Mouse (Mus musculus): ENCODE measurements around the gene Ell3. TPM values are rescaled to one million over a fixed set of nuclear protein-coding genes. Genes with fewer than 3 reads are reported as not detected.
"Not testable (repeated sequence)": the region's sequence is repeated elsewhere in the genome, so short reads cannot be mapped to it uniquely, and the experiment has no call there.

The Ell3 gene
- polyA plus RNA-seq (2015; fragmentation: Nextera tagmentation; extraction: Ambion mirVana) = 2.2 and 2.4 TPM in 2 replicates

DNA sequence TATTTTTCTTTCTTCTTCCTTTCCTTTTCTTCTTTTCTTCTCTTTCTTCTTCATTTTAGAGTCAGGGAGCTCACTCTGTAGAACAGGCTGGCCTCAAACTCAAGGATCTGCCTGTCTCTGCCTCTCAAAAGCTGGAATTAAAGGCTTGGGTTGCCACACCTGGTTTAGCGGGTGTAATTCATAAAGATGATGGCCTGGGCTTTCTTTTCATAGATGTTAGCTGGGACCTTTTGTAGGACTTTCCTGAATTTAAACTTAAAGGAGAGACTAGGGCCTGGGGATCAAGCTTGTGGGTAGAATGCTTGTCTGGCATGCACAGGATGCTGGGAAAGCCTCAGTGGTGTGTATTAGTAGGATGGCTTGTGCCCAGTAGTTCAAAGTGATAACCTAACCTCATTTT is at the start of gene Ell3:
TSS of gene Ell3 (minus strand) at position 101 of the 400 bp plus-strand sequence.
- Histone ChIP-seq H3K4me1 (replicated peaks) (peaks cover 22% of the 10 kb centered on the region), H3K27me3 (peaks cover 35% of the 10 kb centered on the region), H3K4me3 (replicated peaks) (no peak within 1 kb of the TSS), H3K9me3 (no peaks in the 10 kb centered on the region), H3K9ac (replicated peaks) (no peak within 1 kb of the TSS), H3K4me2 (replicated peaks) (peak within 1 kb of the TSS; percentile 57), H3K36me3 (peaks cover 9% of the 10 kb centered on the region), H3K27ac (no peak within 1 kb of the TSS)
- ATAC-seq = no peak
- 83% methylated on average over 1 of the region's 1 CpGs for WGBS

DNA sequence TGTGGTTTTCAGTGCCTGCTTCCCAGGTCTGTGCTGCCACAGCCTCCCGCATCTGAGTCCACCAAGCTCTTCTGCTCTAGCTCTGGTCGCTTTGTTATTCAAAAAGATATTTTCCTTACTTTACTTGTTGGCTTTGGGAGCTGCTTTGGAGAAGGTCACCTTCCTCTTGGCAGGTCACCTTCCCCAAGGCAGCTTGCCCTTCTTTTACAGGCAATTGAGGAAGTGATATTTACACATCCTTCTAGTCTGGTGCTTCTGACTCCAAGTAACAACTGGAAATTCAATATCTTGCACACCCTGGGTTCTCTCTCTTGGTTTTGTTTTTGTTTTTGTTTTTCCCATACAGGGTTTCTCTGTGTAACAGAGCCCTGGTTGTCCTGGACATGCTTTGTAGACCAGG is 40.3 kb upstream of the Ell3 start:
- not testable (repeated sequence) for H3K9me3 ChIP-seq; H3K27me3 ChIP-seq; H3K36me3 ChIP-seq; H3K4me2 ChIP-seq (replicated peaks); H3K4me3 ChIP-seq (replicated peaks); H3K4me1 ChIP-seq (replicated peaks); ATAC-seq; H3K9ac ChIP-seq (replicated peaks); H3K27ac ChIP-seq
- 90% methylated on average over 2 of the region's 2 CpGs for WGBS

DNA sequence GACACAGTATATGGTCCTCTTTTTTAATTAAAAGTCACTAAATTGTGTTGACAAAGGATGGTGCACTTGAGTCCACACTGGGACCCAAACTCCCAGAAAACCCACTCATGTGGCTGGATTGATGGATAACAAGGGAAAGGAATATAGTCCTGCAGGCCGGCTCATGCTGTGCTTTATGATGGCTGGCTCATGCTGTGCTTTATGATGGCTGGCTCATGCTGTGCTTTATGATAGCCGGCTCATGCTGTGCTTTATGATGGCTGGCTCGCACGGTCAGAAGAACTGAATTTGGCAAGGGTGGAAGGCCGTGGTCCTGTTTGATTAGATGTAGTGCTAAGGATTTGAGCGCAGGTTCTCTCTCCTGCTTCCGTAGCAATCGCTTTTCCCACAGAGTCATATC is 39.5 kb upstream of the Ell3 start:
- Histone ChIP-seq H3K4me3 (replicated peaks) (no peak overlapping the region), H3K9ac (replicated peaks) (no peak overlapping the region; the same call in 1 of the 2 replicates), H3K36me3 (no peaks in the 10 kb centered on the region), H3K9me3 (no peaks in the 10 kb centered on the region), H3K4me2 (replicated peaks) (no peak overlapping the region), H3K27me3 (no peaks in the 10 kb centered on the region), H3K27ac (peak overlapping the region; percentile 35), H3K4me1 (replicated peaks) (peaks cover 5% of the 10 kb centered on the region; the same call in 1 of the 2 replicates)
- WGBS = 44% methylated on average over 8 of the region's 8 CpGs
- peak; percentile 40; the same call in 1 of the 2 replicates for ATAC-seq

DNA sequence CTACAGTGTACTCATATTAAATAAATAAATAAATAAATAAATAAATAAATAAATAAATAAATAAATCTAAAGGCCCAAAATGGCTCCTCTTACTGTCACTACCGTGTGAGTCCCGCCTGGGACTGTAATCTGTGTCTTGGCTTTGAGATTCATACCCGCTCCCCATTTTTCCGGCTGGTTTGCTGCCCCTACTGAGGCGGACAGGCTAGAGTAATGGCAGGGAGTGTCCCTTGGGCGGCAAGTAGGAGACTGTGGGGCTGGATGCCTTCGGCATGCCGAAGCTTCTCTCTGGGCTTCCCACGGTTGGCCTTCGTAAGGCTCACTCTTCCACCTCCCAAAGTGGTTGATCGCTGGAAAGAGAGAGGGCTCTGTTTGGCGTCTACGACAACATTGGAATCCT is 36.8 kb upstream of the Ell3 start:
- H3K9ac ChIP-seq (replicated peaks); ATAC-seq; H3K27ac ChIP-seq; H3K4me3 ChIP-seq (replicated peaks); H3K4me1 ChIP-seq (replicated peaks); H3K9me3 ChIP-seq; H3K36me3 ChIP-seq; H3K4me2 ChIP-seq (replicated peaks); H3K27me3 ChIP-seq: not testable (repeated sequence)
- 88% methylated on average over 13 of the region's 13 CpGs for WGBS

DNA sequence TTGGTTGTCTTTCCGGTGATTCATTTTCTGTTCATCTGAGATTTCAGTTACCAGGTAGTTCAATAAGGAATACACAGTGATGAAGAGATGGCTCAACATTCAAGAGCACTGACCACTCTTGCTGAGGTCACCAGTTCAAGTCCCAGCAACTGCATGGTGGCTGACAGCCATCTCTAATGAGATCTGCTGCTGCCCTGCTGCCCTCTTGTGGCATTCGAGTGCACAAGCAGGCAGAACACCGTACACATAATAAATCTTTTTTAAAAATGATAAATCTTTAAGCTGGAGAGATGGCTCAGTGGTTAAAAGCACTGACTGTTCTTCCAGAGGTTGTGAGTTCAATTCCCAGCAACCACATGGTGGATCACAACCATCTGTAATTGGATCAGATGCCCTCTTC is 36.4 kb upstream of the Ell3 start:
- Histone ChIP-seq H3K4me1 (replicated peaks) (peaks cover 5% of the 10 kb centered on the region; the same call in 1 of the 2 replicates), H3K4me2 (replicated peaks) (no peak overlapping the region), H3K9me3 (no peaks in the 10 kb centered on the region), H3K4me3 (replicated peaks) (no peak overlapping the region), H3K27ac (no peak overlapping the region), H3K36me3 (no peaks in the 10 kb centered on the region), H3K27me3 (no peaks in the 10 kb centered on the region), H3K9ac (replicated peaks) (no peak overlapping the region)
- 62% methylated on average over 3 of the region's 3 CpGs for WGBS
- ATAC-seq = no peak

DNA sequence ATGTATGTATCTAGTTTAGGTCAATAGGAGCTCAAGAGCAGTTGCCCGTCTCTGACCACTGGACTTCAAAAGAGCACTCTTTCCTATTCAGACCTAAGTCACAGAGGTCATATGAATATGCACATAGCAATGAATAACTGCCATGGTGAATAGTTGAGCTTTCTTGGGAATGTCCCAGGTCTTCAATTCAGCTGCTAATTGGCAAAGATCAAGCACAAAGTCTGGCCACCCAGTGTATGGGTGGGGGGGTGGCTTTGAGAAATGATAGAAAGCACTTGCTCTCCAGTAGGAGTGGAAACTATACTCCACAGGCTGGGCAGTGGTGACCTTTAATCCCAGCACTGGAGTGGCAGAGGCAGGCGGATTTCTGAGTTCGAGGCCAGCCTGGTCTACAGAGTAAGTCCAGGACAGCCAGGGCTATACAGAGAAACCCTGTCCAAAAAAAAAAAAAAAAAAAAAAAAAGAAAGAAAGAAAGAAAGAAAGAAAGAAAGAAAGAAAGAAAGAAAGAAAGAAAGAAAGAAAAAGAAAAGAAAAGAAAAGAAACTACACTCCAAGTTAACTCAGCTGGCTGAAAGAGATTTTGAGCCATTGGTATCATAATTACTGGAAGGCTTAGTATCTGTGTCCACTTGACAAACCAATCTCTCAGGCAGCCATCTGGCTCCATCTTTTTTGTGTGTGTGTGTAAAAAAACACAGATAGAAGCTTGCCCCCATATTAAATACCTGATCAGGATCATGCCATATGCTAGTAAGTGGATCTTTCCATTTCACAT is 33.6 kb upstream of the Ell3 start:
- H3K4me3 ChIP-seq (replicated peaks) = no peak overlapping the region
- no peak overlapping the region for H3K9ac ChIP-seq (replicated peaks)
- H3K36me3 ChIP-seq = no peaks in the 10 kb centered on the region
- no peak overlapping the region for H3K27ac ChIP-seq
- 0 out of 2 replicates have a peak, but pooled peaks cover 4% of the 10 kb centered on the region for H3K4me1 ChIP-seq (replicated peaks)
- no peaks in the 10 kb centered on the region for H3K27me3 ChIP-seq
- H3K4me2 ChIP-seq (replicated peaks) = no peak overlapping the region
- 79% methylated on average over 3 of the region's 3 CpGs for WGBS
- H3K9me3 ChIP-seq = no peaks in the 10 kb centered on the region
- no peak for ATAC-seq

DNA sequence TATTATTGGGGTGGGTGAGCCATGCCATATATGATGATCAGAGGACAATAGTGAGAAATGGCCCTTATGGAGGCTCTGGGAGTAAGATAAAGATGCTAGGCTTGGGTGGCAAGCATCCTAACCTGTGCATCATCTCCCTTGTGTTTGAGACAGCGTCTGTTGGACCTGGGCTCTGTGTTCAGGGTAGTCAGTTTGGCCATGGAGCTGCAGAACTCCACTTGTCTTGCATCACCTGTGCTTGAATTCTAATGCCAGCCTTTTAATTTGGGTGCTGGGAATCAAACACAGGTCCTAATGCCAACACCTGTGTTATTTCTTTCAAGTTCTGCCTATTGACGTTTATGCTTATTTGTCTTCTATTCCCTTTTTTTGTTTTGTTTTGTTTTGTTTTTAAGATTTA is 31.2 kb upstream of the Ell3 start:
- H3K9me3 ChIP-seq; H3K4me3 ChIP-seq (replicated peaks); H3K9ac ChIP-seq (replicated peaks); H3K4me1 ChIP-seq (replicated peaks); H3K27ac ChIP-seq; ATAC-seq; H3K4me2 ChIP-seq (replicated peaks); H3K27me3 ChIP-seq; H3K36me3 ChIP-seq: not testable (repeated sequence)
- WGBS = 95% methylated on average over 2 of the region's 2 CpGs

DNA sequence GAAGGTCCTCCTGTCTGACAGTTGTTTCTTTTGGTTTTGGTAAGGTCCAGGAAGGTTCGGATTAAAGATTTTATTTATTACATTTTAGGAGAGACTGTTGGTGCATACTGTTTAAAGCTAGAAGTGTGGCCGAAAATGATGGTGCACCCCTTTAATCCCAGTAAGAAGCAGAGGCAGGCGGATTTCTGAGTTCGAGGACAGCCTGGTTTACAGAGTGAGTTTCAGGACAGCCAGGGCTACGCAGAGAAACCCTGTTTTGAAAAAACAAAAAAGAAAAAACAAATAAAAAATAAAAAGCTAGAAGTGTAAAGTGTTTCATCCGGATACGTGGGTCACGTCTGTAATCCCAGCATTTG is 30.1 kb upstream of the Ell3 start:
- Histone ChIP-seq H3K9me3 (no peaks in the 10 kb centered on the region), H3K27me3 (no peaks in the 10 kb centered on the region), H3K27ac (peak overlapping the region; percentile 62), H3K4me3 (replicated peaks) (peak overlapping the region; percentile 62), H3K9ac (replicated peaks) (peak overlapping the region; percentile 76; the same call in 1 of the 2 replicates), H3K4me2 (replicated peaks) (peak overlapping the region; percentile 82), H3K36me3 (peaks cover 10% of the 10 kb centered on the region; the same call in 1 of the 2 replicates), H3K4me1 (replicated peaks) (peaks cover 4% of the 10 kb centered on the region; the same call in 1 of the 2 replicates)
- 34% methylated on average over 8 of the region's 8 CpGs for WGBS
- ATAC-seq = no peak; the same call in 1 of the 2 replicates

DNA sequence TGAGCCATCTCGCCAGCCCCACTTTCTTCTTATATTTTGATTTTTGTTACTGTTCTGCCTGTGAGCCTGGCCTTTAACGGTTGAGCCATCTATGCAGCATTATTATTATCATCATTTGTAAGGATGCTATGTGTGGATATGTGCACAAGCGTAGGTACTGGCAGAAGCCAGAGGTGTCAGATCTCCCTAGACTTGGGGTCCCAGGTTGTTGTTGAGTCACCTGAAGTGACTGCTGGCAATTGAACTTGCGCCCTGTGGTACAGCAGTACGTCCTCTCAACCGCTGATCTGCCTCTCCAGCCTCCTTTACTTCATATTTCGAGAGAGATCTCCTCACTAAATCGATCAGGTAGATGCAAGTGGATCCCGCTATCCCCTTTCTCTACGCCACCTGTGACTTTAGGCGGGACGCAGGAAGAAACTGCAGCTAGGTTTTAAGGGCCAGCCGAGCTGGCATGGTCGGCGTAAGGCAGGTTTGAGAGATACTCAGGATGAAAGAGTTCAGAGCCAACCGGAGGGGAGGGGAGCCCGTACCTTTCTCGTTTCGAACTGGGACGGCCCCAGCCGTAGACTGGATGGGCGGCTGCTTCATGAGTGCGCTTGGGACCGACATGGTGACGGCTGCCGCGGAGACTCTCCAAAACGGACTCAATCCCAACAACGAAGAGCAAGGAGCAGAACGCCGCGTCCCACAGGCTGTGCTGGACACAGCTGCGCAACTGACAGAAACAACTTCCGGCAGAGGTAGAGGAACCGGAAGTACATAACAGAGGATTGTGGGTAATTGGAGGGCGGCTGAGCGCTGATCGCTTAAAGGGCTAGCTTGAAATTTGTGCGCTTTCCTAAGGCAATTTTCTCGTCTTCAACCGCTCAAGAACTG is 29.5 kb upstream of the Ell3 start, which contains the start of gene Mfap1b:
TSS of gene Mfap1b (minus strand) at position 767 of the 879 bp plus-strand sequence.
- Histone ChIP-seq H3K27ac (peak within 1 kb of the TSS; percentile 62), H3K9ac (replicated peaks) (peak within 1 kb of the TSS; percentile 76), H3K36me3 (peaks cover 10% of the 10 kb centered on the region; the same call in 1 of the 2 replicates), H3K4me3 (replicated peaks) (peak within 1 kb of the TSS; percentile 62), H3K4me2 (replicated peaks) (peak within 1 kb of the TSS; percentile 82)
- not testable (repeated sequence) for H3K4me1 ChIP-seq (replicated peaks); H3K27me3 ChIP-seq; H3K9me3 ChIP-seq
- ATAC-seq = peak; percentile 97
- 5% methylated on average over 41 of the region's 41 CpGs for WGBS

DNA sequence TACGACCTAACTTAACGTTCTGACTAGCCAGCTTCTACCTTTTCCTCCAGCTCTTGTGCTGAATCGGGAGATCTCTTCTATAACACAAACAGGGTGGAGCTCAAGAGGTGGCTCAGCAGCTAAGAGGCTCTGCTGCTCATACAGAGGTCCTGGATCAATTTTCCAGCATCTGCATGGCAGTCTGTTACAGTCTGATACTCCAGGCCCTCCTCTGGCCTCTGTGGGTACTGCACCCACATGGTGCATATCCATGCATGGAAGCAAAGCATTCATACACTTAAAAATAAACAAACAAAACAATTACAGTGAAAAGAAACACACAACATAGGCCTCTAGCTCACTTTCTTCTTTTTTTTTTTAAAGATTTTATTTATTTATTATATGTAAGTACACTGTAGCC is 28.7 kb upstream of the Ell3 start:
- not testable (repeated sequence) for H3K4me3 ChIP-seq (replicated peaks)

DNA sequence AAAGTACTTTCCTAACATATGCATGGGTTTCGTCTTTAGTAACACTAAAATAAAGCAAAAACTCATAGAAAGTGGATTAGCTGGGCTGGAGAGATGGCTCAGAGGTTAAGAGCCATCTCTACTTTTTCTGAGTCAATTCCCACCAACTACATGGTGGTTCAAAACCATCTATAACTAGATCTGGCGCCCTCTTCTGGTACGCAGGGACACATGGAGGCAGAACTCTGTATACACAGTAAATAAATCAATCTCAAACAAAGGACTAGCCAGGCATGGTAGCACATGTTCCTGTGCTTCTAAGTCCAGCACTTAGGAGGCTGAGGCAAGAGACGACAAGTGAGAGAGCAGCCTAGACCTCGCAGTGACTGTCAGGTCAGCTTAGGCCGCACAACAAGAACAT is 24.9 kb upstream of the Ell3 start:
- not testable (repeated sequence) for H3K27me3 ChIP-seq; H3K9me3 ChIP-seq; H3K4me1 ChIP-seq (replicated peaks); H3K9ac ChIP-seq (replicated peaks); ATAC-seq; H3K27ac ChIP-seq; H3K4me2 ChIP-seq (replicated peaks); H3K4me3 ChIP-seq (replicated peaks)
- H3K36me3 ChIP-seq = peaks cover 10% of the 10 kb centered on the region; the same call in 1 of the 2 replicates
- WGBS = 93% methylated on average over 2 of the region's 6 CpGs

More for the DNA sequence above, 28.7 kb upstream of the Ell3 start:
- H3K9me3 ChIP-seq; H3K4me1 ChIP-seq (replicated peaks); ATAC-seq; H3K27me3 ChIP-seq; H3K27ac ChIP-seq; H3K9ac ChIP-seq (replicated peaks): not testable (repeated sequence)
- 96% methylated on average over 3 of the region's 3 CpGs for WGBS
- peak overlapping the region; percentile 82; the same call in 1 of the 2 replicates for H3K4me2 ChIP-seq (replicated peaks)
- H3K36me3 ChIP-seq = peaks cover 10% of the 10 kb centered on the region; the same call in 1 of the 2 replicates

DNA sequence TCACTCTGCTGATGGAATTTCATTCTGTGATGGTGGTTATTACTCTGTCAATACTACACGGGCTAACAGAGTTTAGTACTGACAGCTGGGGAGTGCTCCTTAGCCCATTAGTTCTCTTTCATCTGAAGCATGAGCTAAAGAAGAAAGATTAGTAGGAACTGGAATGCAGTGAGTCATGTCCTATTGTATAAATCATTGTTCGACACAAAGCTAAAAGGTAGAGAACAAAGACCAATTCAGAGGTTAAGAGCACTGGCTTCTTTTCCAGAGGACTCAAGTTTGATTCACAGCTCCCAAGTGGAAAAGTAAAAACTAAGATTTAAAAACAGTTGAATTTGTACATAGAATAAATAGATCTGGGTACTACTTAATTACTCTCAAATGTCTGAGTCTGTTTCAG is 16.0 kb upstream of the Ell3 start:
- no peak for ATAC-seq
- no peak overlapping the region for H3K4me3 ChIP-seq (replicated peaks)
- 63% methylated on average over 2 of the region's 2 CpGs for WGBS
- H3K27me3 ChIP-seq = no peaks in the 10 kb centered on the region
- no peaks in the 10 kb centered on the region for H3K9me3 ChIP-seq
- H3K4me1 ChIP-seq (replicated peaks) = peaks cover 17% of the 10 kb centered on the region
- H3K4me2 ChIP-seq (replicated peaks) = no peak overlapping the region
- no peak overlapping the region for H3K27ac ChIP-seq
- peaks cover 25% of the 10 kb centered on the region for H3K36me3 ChIP-seq
- H3K9ac ChIP-seq (replicated peaks) = no peak overlapping the region
